Mouse (Mus musculus) ovary, postnatal 14 days (tissue): ENCODE measurements around the gene Paqr9.

Experiments
- DNase-seq: peaks from one replicate; pipeline ENCODE4 v3.0.0; 2022; ENCODE audit warnings: low spot score

Paqr9 gene

GRCm38 (mm10) chr9:95578366-95578895 lies 19.0 kb downstream of the Paqr9 start:
- DNase-seq, result no peak

DNA sequence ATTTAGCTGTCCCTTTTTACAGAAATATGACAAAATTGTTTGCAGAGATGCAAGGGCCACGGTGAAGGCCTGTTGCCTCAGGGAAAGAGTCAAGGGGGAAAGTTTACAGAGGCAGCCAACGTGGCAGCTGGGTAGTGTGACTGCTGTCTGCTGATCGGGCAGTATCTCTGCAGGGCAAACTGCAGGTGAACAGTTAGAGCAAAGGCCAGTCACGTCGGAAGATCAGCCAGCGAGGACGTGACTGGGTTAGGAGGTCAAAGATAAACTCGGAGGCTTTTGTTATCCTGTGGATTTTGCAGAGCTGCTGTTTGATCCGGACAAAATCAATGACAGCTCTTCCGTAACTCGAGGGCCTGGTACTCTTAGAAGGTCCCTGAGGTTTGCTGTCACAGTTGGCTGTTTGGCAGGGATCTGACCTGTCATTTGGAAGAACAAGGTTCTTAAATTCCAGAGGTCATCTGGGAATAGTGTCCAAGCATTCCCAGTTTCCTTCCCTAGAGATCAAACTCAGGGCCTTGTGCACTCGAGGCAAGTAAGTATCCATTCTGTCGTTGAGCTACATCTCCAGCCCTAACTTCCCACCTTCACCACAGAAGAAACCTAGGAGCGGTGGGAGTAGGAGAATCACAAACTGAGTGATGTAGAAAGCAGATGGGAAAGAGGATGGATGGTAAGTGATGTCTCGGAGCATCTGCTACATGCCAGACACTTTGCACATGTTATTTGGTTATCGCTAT lies 21.7 kb downstream of the Paqr9 start:
- no peak for DNase-seq

DNA sequence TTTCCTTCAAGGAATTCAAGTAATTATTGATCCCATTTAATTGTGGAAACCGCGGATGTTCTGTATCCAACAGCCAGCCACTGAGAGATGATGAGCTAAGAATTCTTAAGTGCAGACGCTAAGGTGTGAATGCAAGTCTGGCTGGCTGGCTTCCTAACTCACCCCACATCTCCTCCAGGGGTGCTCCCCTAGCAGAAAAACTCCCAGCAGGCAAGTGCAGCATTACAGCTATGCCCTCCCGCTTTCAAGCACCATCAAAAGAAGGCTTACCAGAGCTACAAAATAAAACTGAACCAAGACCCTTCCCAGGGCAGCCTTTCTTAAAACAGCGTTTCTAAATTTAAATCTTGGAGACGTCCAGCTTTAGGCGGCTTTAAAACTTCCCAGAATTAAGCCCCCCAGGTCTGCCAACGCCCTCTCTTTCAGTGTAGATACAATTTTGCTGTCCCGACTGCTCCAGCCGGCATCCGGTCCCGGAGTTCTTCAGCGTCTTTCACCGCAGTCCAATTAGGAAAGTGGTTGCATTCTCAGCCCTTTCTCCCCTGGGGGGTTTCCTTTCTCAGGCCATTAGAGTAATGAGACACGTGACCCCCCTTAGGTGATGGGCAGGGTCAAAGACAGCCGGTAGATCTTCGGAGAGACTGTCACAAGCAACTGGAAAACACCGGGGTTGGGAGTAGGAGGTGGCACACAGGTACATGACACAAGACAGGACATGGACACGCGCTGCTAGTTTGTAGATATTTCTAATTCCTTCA lies 22.5 kb downstream of the Paqr9 start:
- DNase-seq, result no peak

DNA sequence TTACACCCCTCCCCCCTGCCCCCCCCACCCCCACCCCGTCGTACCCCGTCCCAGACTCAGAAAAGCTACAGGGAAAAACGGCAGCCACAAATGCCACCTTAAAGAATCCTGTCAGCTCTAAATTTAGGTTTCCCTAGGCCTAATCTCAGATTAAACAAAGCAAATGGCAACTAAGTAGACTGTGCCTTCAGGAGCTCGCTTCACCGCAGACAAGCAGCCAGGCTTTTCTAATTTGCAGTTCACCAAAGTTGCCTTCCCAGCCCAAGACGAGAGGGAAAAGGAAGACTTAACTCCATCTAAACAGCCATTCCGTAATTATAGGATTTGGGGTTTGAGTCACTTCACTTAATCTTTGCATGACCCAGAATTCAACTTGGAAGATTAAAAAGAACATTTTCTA lies 23.1 kb downstream of the Paqr9 start:
- DNase-seq, result no peak

DNA sequence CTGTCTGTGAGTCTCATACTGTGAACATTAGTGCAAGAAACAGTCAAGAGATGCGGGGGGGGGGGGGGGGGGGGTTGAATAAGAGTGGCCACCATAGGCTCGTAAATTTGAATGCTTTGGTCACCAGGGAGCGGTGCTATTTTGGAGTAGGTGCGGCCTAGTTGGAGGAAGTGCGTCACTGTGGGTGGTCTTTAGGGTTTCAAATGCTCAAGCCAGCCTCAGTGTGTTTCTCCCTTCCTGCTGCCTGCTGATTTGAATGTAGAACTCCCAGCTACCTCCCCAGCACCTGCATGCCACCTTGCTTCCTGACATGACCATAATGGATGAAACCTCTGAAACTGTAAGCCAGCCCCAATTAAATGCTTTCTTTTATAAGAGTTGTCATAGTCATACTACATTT lies 26.6 kb downstream of the Paqr9 start:
- no peak for DNase-seq

DNA sequence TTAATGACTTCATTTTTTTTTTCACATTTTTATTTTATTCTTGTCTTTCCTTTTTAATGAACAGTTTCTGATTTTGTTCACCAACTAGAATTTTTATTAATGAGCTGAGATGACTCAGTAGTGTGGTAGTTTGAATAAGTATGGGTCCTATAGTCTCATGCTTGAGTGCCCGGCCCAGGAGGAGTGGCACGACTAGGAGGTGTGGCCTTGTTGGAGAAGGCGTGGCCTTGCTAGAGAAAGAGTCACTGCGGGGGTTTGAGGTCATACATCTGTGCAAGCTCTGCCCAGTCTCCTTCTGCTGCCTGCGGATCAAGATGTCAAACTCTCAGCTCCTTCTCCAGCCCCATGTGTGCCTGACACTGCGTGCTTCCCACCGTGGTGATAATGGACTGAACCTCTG lies 28.6 kb downstream of the Paqr9 start:
- no peak for DNase-seq

DNA sequence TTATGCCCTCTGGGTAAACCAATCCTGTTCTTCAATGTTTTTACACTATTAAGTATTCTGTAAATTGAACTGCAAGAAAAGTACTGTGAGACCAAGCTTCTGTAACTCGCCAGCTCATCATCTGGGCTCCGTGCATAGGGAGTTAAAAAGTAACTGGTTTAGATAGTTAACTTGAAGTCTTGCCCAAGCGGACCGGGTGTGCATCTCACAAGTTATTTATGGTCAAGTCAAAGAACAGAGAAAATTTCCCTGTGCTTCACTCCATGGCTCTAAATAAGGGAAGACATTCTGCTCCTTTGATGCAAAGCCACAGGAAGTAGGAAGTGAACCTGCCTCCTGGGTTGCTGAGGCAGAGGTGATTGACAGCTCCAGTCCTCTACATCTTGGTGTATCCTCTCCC lies 34.8 kb downstream of the Paqr9 start:
- DNase-seq, result no peak

DNA sequence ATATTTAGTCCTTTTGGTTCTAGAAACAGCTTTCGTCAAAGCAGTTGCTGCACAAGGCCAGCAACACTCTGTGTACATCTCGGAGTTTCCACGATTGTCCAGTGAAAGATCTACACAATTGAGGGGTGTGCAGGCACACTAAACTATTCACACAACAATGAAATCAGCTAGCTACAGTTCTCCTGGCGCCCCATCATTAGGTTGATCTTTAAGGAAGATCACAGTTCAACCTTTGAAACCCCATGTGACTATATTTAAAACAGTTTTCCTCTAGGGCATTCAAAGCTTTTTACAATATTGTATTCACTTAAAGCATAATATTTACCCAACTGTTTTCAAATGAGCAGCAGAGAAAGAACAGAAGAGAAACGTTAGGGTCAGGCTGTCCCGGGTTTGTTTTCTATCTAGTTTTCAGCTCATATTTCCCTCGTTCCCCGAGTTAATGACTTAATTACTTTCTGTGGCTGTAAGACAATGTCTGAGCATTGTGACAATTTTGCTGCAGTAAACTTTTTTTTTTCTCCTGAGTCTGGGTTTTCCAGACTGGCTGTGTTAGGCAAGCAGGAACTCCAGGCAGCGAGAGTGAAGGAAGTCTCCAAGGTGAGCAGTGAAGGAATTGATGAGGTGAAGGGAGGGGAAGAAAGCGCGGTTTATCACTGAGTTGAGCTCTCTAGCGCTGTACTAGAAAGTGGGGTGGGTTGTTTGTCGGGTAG lies 38.2 kb downstream of the Paqr9 start:
- DNase-seq, result no peak

DNA sequence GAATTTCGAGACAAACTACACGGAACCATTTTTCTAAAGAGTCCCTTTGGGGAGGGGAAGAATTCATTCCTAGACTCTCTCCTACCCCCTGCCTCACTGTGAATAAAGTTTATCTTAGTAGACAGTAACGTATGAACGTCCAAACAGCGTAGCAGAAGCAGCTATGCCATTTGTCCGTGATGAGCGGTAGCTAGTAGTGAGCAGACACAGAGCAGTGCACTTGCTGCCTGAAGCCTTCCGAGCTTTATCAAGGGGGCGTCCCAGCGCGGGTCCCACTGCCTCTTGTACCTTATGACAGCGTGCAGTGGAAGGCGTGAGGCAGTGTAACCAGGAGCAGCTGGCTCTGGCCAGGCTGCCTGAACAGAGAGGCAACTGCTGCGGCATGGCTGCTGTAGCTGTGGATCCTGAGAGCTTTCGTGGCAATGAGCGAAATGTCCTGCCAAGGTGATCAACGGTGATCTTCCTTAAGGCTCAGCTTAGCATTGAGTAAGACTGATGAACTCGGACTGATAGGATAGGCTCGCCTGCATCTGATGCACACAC lies 38.8 kb downstream of the Paqr9 start:
- no peak for DNase-seq

GRCm38 (mm10) chr9:95599399-95599798 lies 39.9 kb downstream of the Paqr9 start:
- no peak for DNase-seq

DNA sequence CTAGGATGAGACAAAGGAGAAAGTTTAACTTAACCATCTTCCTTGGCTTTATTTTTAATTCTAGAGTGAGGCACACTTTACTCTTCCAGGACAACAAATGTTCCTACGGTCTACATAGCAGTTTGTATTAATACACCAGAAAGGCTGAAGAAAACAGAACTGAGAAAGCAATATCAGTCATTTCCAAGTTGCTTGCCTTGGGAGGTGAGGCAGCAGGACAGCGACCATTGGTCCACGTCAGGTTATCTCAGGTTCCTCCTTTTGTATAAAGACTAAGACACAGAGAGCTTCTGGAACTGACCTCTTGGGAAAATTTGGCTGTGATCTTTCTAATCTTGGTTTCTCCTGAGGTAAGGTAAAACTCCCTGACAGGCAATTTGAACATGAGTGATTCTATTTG lies 43.4 kb downstream of the Paqr9 start:
- DNase-seq, result no peak

GRCm38 (mm10) chr9:95603316-95603715 lies 43.9 kb downstream of the Paqr9 start:
- no peak for DNase-seq

- DNase-seq, result no peak
Observed at GRCm38 (mm10) chr9:95607196-95607595, 47.7 kb downstream of the Paqr9 start.

DNA sequence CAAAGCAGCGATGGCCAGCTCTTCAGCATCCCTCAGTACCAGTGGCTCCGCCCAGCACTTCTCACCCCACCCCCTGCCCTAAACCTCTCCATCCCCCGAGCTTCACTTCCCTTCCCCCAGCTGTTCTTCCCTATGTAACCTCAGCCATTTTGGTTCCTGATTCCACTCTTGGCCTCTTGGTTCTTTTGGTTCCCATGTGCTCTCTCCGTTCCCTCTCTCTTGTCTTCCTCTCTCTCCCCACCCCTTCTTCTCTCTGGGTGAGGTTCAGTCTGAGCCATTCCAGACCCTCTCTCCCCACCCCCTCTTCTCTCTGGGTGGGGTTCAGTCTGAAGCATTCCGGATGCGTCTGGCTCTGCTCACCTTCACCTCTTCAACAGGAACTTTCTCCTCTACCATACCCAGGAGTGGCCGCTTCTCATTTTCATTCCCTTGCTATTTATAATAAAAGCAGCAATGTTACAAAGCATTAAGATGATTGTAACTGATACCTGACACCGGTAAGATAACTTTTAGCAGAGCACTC lies 52.9 kb downstream of the Paqr9 start:
- no peak for DNase-seq

DNA sequence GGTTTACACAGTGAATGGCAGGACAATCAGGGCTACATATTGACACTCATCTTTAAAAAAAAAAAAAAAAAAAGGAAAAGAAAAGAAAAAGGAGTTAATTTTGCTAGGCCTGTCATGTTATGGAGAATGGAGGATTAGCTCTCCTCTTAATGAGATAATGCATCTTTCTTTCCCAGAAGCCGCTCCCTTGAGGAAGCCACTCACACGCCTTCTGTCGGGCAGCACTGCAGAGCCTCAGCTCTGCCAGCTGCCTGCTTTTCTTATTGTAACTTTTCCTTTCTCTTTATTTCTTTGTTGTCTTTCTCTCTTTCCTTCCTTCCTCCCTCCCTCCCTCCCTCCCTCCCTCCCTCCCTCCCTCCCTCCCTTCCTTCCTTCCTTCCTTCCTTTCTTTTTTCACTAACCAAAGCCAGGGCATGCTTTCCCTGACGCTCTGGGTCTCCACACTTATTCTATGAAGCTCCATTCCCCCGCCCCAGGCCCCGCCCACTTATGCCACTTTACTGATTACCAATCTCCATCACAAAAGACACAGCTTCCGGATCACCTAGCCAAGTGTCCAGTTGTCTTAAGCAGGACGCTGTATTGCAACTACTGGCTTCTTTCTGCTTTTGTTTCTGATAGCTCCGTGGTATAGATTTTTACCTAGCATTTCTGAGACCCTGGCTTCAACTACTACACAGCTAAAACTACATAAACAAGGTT lies 54.1 kb downstream of the Paqr9 start:
- DNase-seq, result no peak

- DNase-seq, result no peak
Observed at GRCm38 (mm10) chr9:95614861-95615615, 55.6 kb downstream of the Paqr9 start.

- no peak for DNase-seq
Observed at GRCm38 (mm10) chr9:95615961-95616360, 56.5 kb downstream of the Paqr9 start.
